Mouse (Mus musculus) megakaryocyte, adult 5-6 weeks (primary cell): ENCODE data around the gene Cox6a1. TPM values are rescaled to one million over a fixed set of nuclear protein-coding genes. Genes with fewer than 3 reads are reported as not detected.
"Not testable (repeated sequence)": the region's sequence is repeated elsewhere in the genome, so short reads cannot be mapped to it uniquely, and the experiment has no call there.

ENCODE experiments used
- ATAC-seq: 2 replicates; pipeline ENCODE4 v1.8.0; 2016; ENCODE audit warnings: mild to moderate bottlenecking, inconsistent platforms; ENCODE audit not compliant: poor library complexity, severe bottlenecking
- total RNA-seq, 2 experiments: library from RNA; stranded (forward) in 1 of 2; stranded (reverse) in 1 of 2; fragments of 153-499, 151-499 nt in 1 of 2; fragments of 221-1000, 200-1000 nt in 1 of 2; gene quantifications; 2 replicates each; pipeline versions ENCODE4 v1.2.3 to v1.2.4; 2015 to 2017

Cox6a1 gene
- total RNA-seq (2015) = 321 and 340 TPM in 2 replicates
- total RNA-seq (2017) = 78.5 and 107 TPM in 2 replicates

DNA sequence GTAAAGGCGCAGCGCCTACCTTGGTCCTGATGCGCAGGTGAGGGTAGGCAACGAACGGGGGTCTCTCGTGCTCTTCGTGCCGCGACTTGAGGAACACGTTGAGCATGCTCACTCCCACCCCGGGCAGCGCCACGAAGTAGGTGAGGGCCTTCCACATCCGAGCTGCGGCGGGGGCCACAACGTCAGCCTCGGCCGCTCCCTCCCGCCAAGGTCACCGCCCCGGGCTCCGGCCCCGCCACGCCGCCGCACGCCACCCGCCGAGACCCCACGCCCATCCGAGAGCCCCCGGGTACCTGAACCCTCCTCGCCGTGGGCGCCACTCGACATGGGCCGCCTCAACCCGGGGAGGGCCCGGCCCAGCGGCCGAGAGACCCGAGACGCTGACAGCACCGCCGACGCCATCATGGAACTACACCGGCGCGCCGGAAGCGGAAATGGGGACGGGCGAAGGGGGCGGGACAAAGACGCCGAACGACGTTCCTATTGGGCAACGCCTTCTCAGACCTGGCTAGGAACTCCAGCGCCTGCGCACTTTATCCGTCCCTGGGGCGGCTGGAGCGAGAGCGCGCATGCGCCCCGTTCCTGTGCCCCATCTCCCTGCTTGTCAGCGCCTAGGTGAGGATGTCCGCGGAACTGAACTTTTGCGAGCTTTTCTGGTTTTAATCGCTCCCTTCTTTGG lies at the start of gene Cox6a1:
Cox6a1 (minus strand) TSS at position 436 of the 679 bp plus-strand sequence.
- ATAC-seq = peak; percentile 95

GRCm38 (mm10) chr5:115397839-115398780 lies 49.3 kb upstream of the Cox6a1 start:
- ATAC-seq = no peak

DNA sequence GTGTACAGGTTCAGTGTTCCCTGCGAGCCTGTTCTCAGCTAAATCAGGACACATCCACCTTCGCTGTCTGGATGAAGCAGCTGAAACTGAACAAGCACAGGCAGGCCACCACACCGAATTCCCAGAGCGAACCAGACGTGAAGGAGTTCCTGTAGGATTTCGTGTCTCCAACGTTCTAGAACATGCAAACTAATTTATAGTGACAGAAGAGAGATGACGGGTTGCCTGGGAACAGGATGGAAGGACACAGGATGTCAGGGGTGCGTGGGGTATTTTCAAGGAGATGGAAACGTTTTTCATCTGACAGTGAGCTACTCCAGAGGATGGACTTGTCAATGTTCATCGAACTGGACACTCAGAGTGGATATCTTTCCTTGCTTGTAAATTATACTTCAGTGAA lies 47.9 kb upstream of the Cox6a1 start:
- ATAC-seq = no peak

GRCm38 (mm10) chr5:115394836-115395235 lies 46.1 kb upstream of the Cox6a1 start:
- ATAC-seq = no peak

- ATAC-seq = no peak
Measured at GRCm38 (mm10) chr5:115394223-115394622, 45.4 kb upstream of the Cox6a1 start.

GRCm38 (mm10) chr5:115392969-115393368 lies 44.2 kb upstream of the Cox6a1 start:
- ATAC-seq = no peak

GRCm38 (mm10) chr5:115391935-115392334 lies 43.2 kb upstream of the Cox6a1 start:
- ATAC-seq = no peak

DNA sequence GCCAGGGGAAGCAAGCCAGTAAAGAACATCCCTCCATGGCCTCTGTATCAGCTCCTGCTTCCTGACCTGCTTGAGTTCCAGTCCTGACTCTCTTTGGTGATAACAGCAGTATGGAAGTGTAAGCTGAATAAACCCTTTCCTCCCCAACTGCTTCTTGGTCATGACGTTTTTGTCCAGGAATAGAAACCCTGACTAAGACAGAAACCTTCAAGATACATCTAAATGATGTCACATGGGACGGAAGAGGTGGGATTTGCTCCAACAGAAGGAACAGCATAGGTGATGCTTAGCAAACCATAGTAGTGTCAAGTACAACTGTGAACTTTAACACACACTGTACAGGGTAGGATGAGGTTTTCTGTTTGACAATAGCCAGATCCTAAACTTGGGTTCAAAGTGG lies 30.1 kb upstream of the Cox6a1 start:
- ATAC-seq = not testable (repeated sequence)

GRCm38 (mm10) chr5:115375436-115375835 lies 26.7 kb upstream of the Cox6a1 start:
- no peak for ATAC-seq

- ATAC-seq = no peak
Measured at GRCm38 (mm10) chr5:115374204-115374820, 25.5 kb upstream of the Cox6a1 start.

DNA sequence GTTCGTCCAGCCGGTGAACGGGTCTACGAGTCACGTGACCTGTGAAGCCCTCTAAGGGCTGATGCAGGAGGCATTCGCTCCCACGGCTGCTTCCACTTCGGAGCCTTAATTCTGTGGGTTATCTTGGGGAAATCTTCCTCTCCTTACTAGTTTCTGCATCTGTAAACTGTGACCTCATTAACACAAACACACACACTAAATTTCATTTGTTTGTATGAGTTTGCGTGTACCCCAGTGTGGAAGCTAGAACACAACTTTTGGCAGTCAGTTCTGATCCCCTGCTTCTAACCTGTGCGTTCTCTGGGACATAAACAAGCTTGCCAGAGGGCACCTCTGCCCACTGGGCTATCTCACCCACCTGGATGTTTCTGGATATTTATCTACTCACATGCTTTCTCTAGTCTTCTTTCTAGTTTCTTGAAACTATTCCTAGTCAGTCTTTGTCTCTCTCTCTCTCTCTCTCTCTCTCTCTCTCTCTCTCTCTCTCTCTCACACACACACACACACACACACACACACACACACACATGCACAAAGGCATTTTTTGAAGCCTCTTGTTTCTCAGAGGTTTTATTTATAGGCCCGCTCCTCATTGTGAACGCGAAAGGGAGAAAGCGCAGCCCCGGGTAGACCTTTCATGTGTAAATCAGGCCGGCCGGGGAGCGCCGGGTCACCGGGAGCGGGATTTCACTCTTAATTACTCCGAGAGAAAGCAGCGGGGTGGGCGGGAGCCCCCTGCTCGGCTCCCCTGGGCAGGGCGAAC lies 24.8 kb upstream of the Cox6a1 start:
- ATAC-seq = no peak

DNA sequence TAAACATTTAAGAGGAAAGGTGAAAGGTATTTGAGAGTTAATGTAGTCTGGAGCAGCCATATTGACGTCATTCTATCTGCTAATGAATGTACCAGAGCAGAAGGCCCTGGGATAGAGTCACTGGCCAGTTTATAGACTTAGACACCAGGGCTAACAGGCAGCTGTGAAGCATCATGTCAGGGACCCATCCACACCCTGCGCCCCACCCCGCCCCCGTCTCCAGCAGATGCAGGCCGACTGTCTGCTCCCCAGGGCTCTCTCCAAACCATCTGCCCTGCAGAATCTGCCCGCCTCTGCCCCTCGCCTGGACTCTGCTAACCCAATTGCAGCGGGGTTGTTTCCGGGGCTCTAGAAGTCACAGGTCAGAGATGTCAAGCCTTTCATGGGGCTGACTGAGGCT lies 23.0 kb upstream of the Cox6a1 start:
- ATAC-seq = no peak

- ATAC-seq = no peak
Measured at GRCm38 (mm10) chr5:115364782-115365181, 16.0 kb upstream of the Cox6a1 start.

DNA sequence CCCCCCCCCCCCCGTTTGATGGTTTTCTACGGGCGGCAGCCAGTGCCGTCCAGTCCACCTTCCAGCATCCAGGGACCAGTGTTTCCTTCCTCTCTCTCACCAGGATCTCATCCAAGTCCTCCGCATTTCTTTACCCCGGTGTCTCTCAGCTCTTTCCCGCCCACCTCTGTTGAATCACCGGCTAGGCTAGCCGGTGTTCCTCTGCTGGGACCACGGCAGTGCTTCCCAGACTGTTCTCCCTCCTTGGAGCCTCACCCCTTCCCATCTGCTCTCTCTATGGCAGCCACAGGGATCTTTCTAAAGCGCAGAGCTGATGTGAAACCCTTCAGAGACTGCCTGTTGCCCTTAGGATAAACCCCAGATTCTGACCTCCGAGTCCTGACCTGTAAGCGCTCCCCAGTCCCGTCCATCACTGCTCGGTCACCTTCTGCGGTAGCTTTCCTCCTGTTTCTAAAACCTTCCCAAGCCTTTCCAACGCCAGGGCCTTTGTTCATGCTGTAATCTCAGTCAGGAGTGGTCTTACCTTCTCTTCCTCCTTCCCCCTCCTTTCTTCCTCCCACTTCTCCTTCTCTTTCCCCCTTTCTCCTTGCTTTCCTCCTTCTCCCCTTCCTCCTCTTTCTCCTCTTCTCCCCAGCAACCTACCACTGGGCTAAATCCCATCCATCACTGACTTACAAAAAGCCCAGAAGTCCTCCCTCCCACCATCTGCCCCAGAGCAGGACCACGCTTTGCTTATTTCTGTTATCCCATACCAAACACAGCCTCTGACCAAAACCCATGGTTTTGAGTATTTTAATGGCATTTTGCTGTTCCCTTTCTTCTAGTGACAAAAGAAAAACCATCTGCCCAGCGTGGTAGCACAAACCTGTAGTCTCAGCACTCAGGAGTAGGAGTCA lies 14.3 kb upstream of the Cox6a1 start:
- no peak for ATAC-seq

DNA sequence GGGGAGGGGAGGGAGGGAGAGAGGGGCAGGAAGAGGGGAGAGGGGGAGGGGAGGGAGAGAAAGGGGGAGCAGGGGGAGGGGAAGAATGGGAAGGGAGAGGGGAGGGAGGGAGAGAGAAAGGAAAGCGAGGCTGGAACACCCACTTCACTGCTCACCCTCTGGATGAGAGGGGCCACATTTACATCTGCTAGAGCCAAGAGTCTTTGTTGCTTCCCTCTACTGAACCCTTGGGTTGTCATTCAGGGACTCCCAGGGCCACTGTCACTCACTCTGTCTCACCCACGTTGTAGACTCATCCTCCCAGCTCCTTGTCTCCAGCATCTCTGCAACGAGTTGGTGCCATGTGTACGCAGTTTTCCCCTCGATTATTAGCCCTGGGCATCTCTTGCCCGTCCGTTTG lies 13.4 kb upstream of the Cox6a1 start:
- no peak for ATAC-seq

- no peak for ATAC-seq
Measured at GRCm38 (mm10) chr5:115359851-115360372, 11.1 kb upstream of the Cox6a1 start.

DNA sequence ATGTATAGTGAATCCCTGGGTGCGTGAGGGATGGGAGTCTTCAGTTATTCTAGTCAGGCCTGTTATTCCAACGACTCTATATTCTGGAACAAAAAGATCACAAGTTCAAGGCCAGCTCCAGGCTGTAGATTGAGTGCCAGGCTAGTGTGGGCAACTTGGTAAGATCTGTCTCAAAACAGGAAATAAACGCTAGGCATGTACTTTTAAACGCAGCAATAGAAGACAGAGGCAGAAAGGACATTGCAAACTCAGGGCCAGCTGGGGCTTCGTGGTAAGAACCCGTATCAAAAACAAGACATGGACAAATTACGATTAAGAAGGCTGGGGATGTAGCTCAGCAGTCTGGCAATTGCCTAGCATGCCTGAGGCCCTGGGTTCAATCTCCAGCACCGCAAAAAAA lies 10.7 kb upstream of the Cox6a1 start:
- no peak for ATAC-seq

DNA sequence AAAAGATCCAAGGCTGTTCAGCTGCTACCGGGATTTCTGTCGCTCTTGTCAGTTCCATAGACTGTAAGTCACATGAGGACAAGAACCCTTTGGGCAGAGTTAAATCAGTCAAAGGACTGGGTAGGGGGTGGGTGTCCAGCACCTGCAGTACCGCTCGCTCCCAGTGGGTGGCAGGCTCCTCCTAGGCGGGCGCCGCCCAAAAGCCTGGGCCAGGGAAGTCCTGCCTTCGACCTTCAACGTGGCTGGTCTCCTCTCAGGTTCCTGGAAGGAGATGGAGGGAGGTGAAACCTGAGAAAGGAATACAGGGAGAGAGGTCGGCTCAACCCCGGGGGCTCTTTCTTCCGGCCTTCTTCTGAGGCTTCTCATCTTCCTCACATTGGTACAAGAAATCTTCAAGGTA lies 10.1 kb upstream of the Cox6a1 start:
- peak; percentile 99 for ATAC-seq

GRCm38 (mm10) chr5:115355070-115355469 lies 6.3 kb upstream of the Cox6a1 start:
- no peak for ATAC-seq

- no peak for ATAC-seq
Measured at GRCm38 (mm10) chr5:115351348-115351747, 2.6 kb upstream of the Cox6a1 start.
